Mouse (Mus musculus): ENCODE results near the gene Atox1. TPM values are rescaled to one million over a fixed set of nuclear protein-coding genes. Genes with fewer than 3 reads are reported as not detected.
A peak's percentile ranks its signal among the peaks of the same experiment; 100 is the strongest.

The Atox1 gene
- total and polyA plus RNA-seq, 3 experiments: 258 to 365 TPM; not detected in 1

- H3K9me3 ChIP-seq (replicated peaks; ENCODE audit: insufficient read depth, low read length): no peaks in the 10 kb centered on the region
- DNase-seq (ENCODE audit: low read depth, low spot score): no peak
- H3K36me3 ChIP-seq (ENCODE audit: control insufficient read depth in 1 of 2, insufficient read depth in 2 of 2, low read length in 2 of 2): peaks cover 0 to 1% of the 10 kb centered on the region in 2 experiments; a peak in 2 of 4 replicates
- H3K4me3 ChIP-seq (ENCODE audit: control insufficient read depth in 1 of 2, insufficient read depth in 1 of 2, low read depth in 2 of 2, low read length in 2 of 2): no peak overlapping the region
- H3K9ac ChIP-seq (ENCODE audit: control insufficient read depth, low read depth, low read length, poor library complexity, severe bottlenecking): no peak overlapping the region
- H3K27me3 ChIP-seq (ENCODE audit: control insufficient read depth in 1 of 2, insufficient read depth in 2 of 2, low read length in 2 of 2): no peaks in the 10 kb centered on the region
- no peaks in the 10 kb centered on the region for H3K4me1 ChIP-seq (ENCODE audit: control insufficient read depth in 1 of 2, insufficient read depth in 2 of 2, low read length in 2 of 2)
- H3K79me2 ChIP-seq (ENCODE audit: control insufficient read depth, insufficient read depth, low read length, poor library complexity): no peaks in the 10 kb centered on the region
- H3K27ac ChIP-seq (ENCODE audit: control insufficient read depth, low read depth, low read length): no peak overlapping the region
- TF ChIP-seq RCOR1 (IDR thresholded peaks at IDR 0.05; ENCODE audit: low read depth, low read length): no peak
- TF ChIP-seq MYB (IDR thresholded peaks at IDR 0.05; ENCODE audit: low read depth, low read length): no peak
Measured at GRCm38 (mm10) chr11:55449531-55449930, 11.5 kb downstream of the Atox1 start.

DNA sequence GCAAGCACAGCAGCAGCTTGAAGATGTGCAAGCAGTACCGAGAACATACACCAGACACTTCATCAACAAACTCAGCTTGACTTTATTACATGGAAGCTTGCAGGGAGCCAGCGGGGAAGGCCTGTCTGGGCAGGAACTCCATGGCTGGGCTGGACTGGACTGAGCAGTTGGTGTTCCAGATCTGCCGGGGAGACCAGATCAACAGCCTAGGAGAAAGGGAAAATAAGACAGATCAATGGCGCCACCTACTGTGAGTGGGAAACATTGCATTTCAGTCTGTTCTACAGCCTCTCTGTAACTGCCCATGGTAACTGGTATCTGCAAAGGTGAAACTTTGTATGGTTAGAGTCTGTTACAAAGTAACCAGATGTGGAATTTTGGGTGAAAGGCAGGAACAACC is 14.5 kb downstream of the Atox1 start:
- peak; percentile 84 for DNase-seq (ENCODE audit: low read depth, low spot score)
- Histone ChIP-seq H3K9ac (ENCODE audit: control insufficient read depth, low read depth, low read length, poor library complexity, severe bottlenecking) (no peak overlapping the region), H3K9me3 (replicated peaks; ENCODE audit: insufficient read depth, low read length) (no peaks in the 10 kb centered on the region), H3K27me3 (ENCODE audit: control insufficient read depth in 1 of 2, insufficient read depth in 2 of 2, low read length in 2 of 2) (no peaks in the 10 kb centered on the region), H3K79me2 (ENCODE audit: control insufficient read depth, insufficient read depth, low read length, poor library complexity) (no peaks in the 10 kb centered on the region), H3K4me1 (ENCODE audit: control insufficient read depth in 1 of 2, insufficient read depth in 2 of 2, low read length in 2 of 2) (no peaks in the 10 kb centered on the region), H3K36me3 (ENCODE audit: control insufficient read depth in 1 of 2, insufficient read depth in 2 of 2, low read length in 2 of 2) (peaks cover 0 to 1% of the 10 kb centered on the region in 2 experiments; a peak in 2 of 4 replicates), H3K4me3 (ENCODE audit: control insufficient read depth in 1 of 2, insufficient read depth in 1 of 2, low read depth in 2 of 2, low read length in 2 of 2) (no peak overlapping the region), H3K27ac (ENCODE audit: control insufficient read depth, low read depth, low read length) (no peak overlapping the region)
- TF ChIP-seq CTCF (IDR thresholded peaks at IDR 0.05 in 2 of 3, conservative IDR thresholded peaks at IDR 0.05 in 1 of 3; ENCODE audit: control insufficient read depth in 1 of 3, insufficient read depth in 1 of 3, low read depth in 2 of 3, low read length in 3 of 3, poor library complexity in 1 of 3, severe bottlenecking in 1 of 3) (peak; percentile 55 to 95 (median 88)), POLR2AphosphoS2 (IDR thresholded peaks at IDR 0.05; ENCODE audit: low read length) (no peak), ZC3H11A (IDR thresholded peaks at IDR 0.05; ENCODE audit: low read depth, low read length) (peak; percentile 32; the same call in 1 of the 2 replicates), ELF1 (IDR thresholded peaks at IDR 0.05; ENCODE audit: low read depth, low read length) (no peak), EP300 (IDR thresholded peaks at IDR 0.05; ENCODE audit: low read depth in 1 of 2, low read length in 2 of 2) (no peak), SIN3A (IDR thresholded peaks at IDR 0.05; ENCODE audit: low read length) (no peak), POLR2AphosphoS5 (IDR thresholded peaks at IDR 0.05; ENCODE audit: borderline replicate concordance, low read depth, low read length) (no peak), SMC3 (IDR thresholded peaks at IDR 0.05; ENCODE audit: low read depth, low read length) (peak; percentile 53), MAX (IDR thresholded peaks at IDR 0.05; ENCODE audit: low read length) (no peak), MYC (IDR thresholded peaks at IDR 0.05; ENCODE audit: low read depth, low read length) (no peak), GATA1 (IDR thresholded peaks at IDR 0.05; ENCODE audit: low read depth, low read length) (no peak), NELFE (IDR thresholded peaks at IDR 0.05; ENCODE audit: low read depth, low read length) (no peak), ZKSCAN1 (IDR thresholded peaks at IDR 0.05; ENCODE audit: low read depth, low read length) (no peak), HCFC1 (IDR thresholded peaks at IDR 0.05; ENCODE audit: low read depth, low read length) (no peak), ZMIZ1 (IDR thresholded peaks at IDR 0.05; ENCODE audit: low read depth, low read length) (no peak), JUND (IDR thresholded peaks at IDR 0.05; ENCODE audit: low read depth, low read length) (no peak), BHLHE40 (IDR thresholded peaks at IDR 0.05; ENCODE audit: borderline replicate concordance, low read depth, low read length) (no peak), MEF2A (IDR thresholded peaks at IDR 0.05; ENCODE audit: extremely low read depth, insufficient replicate concordance, low read depth, low read length, poor library complexity, severe bottlenecking) (no peak), MAFK (IDR thresholded peaks at IDR 0.05; ENCODE audit: borderline replicate concordance, low read depth, low read length) (no peak), USF2 (IDR thresholded peaks at IDR 0.05; ENCODE audit: borderline replicate concordance in 1 of 2, insufficient read depth in 1 of 2, low read depth in 1 of 2, low read length in 2 of 2) (no peak), NRF1 (IDR thresholded peaks at IDR 0.05; ENCODE audit: insufficient read depth, low read depth, low read length, poor library complexity, severe bottlenecking) (no peak), ETS1 (IDR thresholded peaks at IDR 0.05; ENCODE audit: low read depth, low read length) (no peak), MXI1 (IDR thresholded peaks at IDR 0.05; ENCODE audit: low read depth, low read length) (no peak), RAD21 (IDR thresholded peaks at IDR 0.05; ENCODE audit: low read depth, low read length) (peak; percentile 86), USF1 (IDR thresholded peaks at IDR 0.05; ENCODE audit: low read depth, low read length) (no peak), ZNF384 (IDR thresholded peaks at IDR 0.05; ENCODE audit: low read depth, low read length) (no peak), POLR2A (IDR thresholded peaks at IDR 0.05; ENCODE audit: control insufficient read depth in 1 of 2, insufficient read depth in 1 of 2, low read depth in 1 of 2, low read length in 2 of 2, poor library complexity in 1 of 2) (no peak), CHD2 (IDR thresholded peaks at IDR 0.05; ENCODE audit: low read length) (no peak), UBTF (IDR thresholded peaks at IDR 0.05; ENCODE audit: borderline replicate concordance, insufficient read depth, low read depth, low read length) (no peak), TCF12 (IDR thresholded peaks at IDR 0.05; ENCODE audit: low read depth, low read length) (no peak)

All from MEL (cell line).